Mouse (Mus musculus): Measurements from ENCODE around the gene Ubox5. TPM values are rescaled to one million over a fixed set of nuclear protein-coding genes. Genes with fewer than 3 reads are reported as not detected.

Gene Ubox5
- polyA plus RNA-seq, 1 experiment from 2014 or later: 16.3 TPM

Other genes starting within 250 kb of the Ubox5 start
- 98.0 and 106 TPM in 2 replicates for gene Cpxm1, start 232.5 kb downstream of the Ubox5 start, polyA plus RNA-seq (2016; fragmentation: Nextera tagmentation; extraction: Ambion mirVana)
- gene Gm28372, start 224.8 kb downstream of the Ubox5 start, polyA plus RNA-seq (2016; fragmentation: Nextera tagmentation; extraction: Ambion mirVana): 0.15 TPM in 1 of 2 replicates, not detected in the other
- gene 1700020A23Rik, start 224.8 kb downstream of the Ubox5 start, polyA plus RNA-seq (2016; fragmentation: Nextera tagmentation; extraction: Ambion mirVana): 0.60 TPM in 1 of 2 replicates, not detected in the other
- gene Tmem239, start 223.6 kb downstream of the Ubox5 start, polyA plus RNA-seq (2016; fragmentation: Nextera tagmentation; extraction: Ambion mirVana): 0.20 TPM in 1 of 2 replicates, not detected in the other
- 119 and 122 TPM in 2 replicates for gene Vps16, start 205.7 kb downstream of the Ubox5 start, polyA plus RNA-seq (2016; fragmentation: Nextera tagmentation; extraction: Ambion mirVana)
- gene Pced1a, start 205.3 kb downstream of the Ubox5 start, polyA plus RNA-seq (2016; fragmentation: Nextera tagmentation; extraction: Ambion mirVana): 14.7 TPM in 2 replicates
- 129 and 131 TPM in 2 replicates for gene Ptpra, start 179.8 kb downstream of the Ubox5 start, polyA plus RNA-seq (2016; fragmentation: Nextera tagmentation; extraction: Ambion mirVana)
- gene Mrps26, start 66.3 kb downstream of the Ubox5 start, polyA plus RNA-seq (2016; fragmentation: Nextera tagmentation; extraction: Ambion mirVana): 76.9 and 77.0 TPM in 2 replicates
- not detected in 2 replicates for gene Oxt, start 53.9 kb downstream of the Ubox5 start, polyA plus RNA-seq (2016; fragmentation: Nextera tagmentation; extraction: Ambion mirVana)
- not detected in 2 replicates for gene Avp, start 47.5 kb downstream of the Ubox5 start, polyA plus RNA-seq (2016; fragmentation: Nextera tagmentation; extraction: Ambion mirVana)
- 17.5 and 18.6 TPM in 2 replicates for gene Fastkd5, start within 50 bp of the Ubox5 start, polyA plus RNA-seq (2016; fragmentation: Nextera tagmentation; extraction: Ambion mirVana)
- 6.2 and 6.5 TPM in 2 replicates for gene Lzts3, start 12.8 kb upstream of the Ubox5 start, polyA plus RNA-seq (2016; fragmentation: Nextera tagmentation; extraction: Ambion mirVana)
- gene Ddrgk1, start 34.6 kb upstream of the Ubox5 start, polyA plus RNA-seq (2016; fragmentation: Nextera tagmentation; extraction: Ambion mirVana): 55.6 and 58.3 TPM in 2 replicates
- gene Itpa, start 37.6 kb upstream of the Ubox5 start, polyA plus RNA-seq (2016; fragmentation: Nextera tagmentation; extraction: Ambion mirVana): 135 and 137 TPM in 2 replicates
- gene Slc4a11, start 67.5 kb upstream of the Ubox5 start, polyA plus RNA-seq (2016; fragmentation: Nextera tagmentation; extraction: Ambion mirVana): 1.4 and 2.0 TPM in 2 replicates